Mouse (Mus musculus): ENCODE data around the gene Nrxn1. TPM values are rescaled to one million over a fixed set of nuclear protein-coding genes. Genes with fewer than 3 reads are reported as not detected.

Nrxn1 gene
- total RNA-seq, 4 experiments from 2014 or later = 1.3 to 3.6 (median 2.6) TPM

GRCm38 (mm10) chr17:90662318-90662717 is 430.6 kb downstream of the Nrxn1 start:
- DNase-seq (ENCODE audit: low spot score) = no peak

- no peak for DNase-seq (ENCODE audit: low spot score)
Observed at GRCm38 (mm10) chr17:90654506-90654905, 438.4 kb downstream of the Nrxn1 start.

DNA sequence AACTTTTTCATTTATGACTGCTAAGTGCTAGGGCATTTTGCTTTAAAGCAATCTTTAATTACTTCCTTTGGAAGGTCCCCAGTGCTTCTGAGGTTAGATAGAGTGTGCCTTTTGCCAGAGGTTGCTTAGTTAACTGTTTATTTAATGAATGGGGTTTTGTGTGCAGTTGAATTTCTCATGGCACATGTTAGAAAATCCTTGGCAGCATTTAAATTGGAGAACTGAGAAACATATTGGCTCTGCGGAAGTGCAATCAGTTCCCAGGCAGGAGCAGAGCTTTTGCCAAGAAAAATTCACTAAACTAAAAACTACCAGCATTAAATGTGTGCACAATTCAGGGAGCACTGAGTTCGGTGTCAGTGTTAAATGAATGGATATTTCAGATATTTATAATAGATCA is 439.5 kb downstream of the Nrxn1 start:
- DNase-seq (ENCODE audit: low spot score) = peak; percentile 7

DNA sequence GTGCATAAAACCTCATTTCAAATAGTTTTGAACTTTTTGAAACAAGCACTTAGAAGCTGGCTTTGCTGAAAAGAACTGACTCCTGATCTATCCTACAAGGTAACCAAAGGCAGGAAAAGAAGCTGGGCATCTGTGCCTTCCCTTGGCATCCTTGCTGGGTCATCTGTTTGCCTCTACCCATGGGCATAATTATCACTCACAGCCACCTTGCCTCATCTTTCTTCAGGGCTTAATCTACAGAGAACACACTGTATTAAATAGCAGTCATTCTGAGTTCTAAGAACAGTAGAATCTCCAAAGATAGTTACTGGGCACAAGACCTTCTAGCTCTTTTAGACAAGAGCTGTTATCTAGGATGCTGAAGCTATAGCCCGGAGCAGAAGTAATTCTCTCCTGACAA is 442.6 kb downstream of the Nrxn1 start:
- DNase-seq (ENCODE audit: low spot score) = no peak

DNA sequence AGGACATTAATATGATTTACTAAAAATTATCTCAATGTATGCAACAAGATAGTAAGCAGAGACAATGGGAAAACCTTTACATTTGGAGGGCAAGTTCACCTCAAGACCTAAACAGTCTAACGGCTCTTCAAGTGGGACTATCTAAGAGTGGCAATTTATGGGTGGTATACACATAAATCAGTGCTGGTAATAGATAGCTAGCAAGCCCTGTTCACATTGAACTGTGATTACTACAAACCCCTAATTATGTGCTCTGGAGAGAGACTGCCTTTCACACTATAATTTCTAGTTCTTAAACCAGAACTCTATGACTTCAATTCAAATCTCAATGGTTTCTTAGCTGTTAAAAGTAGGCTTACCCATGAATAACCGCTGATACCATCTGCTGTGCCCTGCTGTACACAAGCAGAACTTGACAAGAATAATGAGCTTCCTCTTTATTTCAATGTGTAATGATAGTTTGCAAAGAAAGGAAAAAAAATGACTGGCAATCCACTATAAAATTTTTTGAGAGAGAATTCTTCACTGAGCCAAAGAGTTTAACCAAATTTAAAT is 453.8 kb downstream of the Nrxn1 start:
- DNase-seq (ENCODE audit: low spot score) = no peak

- DNase-seq (ENCODE audit: low spot score) = no peak
Observed at GRCm38 (mm10) chr17:90638183-90638727, 454.6 kb downstream of the Nrxn1 start.

GRCm38 (mm10) chr17:90631371-90631770 is 461.5 kb downstream of the Nrxn1 start:
- DNase-seq (ENCODE audit: low spot score) = no peak

DNA sequence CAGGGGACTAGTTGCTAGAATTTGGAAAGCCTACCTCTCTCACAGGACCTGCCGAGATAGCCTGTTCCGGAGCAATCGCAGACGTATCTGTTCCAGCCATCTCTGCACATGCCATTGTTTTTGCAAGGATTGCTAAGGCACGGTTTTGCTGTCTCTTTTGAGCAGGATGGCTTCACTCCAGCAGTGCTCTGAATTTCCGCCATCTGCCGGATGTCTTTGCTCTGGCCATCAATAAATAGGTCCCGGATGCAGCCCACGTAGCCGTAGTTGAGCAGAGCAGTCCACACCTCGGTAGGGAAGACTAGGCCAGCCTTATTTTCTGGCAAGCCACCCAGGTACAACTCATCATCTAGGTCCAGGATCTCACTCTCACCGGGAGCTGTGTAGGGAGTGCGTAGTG is 463.0 kb downstream of the Nrxn1 start:
- peak; percentile 24 for DNase-seq (ENCODE audit: low spot score)

DNA sequence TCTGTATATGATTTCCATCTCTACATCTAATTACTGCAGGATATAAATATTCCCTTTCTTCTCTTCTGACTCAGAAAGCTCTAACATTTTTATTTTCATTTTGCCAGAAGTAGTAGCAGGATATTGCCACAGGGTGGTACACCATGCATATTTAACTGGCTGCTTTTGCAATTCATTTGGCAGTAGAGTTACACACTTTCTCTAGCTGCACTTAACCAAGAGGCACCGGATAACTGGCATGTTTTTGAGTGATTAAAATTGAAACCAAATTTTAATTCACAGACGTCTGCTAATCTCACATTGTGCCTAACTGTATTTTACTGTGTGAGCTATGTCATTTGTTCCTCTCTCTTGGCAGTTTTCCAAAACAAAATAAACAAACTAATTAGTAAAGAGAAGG is 464.4 kb downstream of the Nrxn1 start:
- DNase-seq (ENCODE audit: low spot score) = peak; percentile 8

GRCm38 (mm10) chr17:90628004-90628403 is 464.9 kb downstream of the Nrxn1 start:
- no peak for DNase-seq (ENCODE audit: low spot score)

- no peak for DNase-seq (ENCODE audit: low spot score)
Observed at GRCm38 (mm10) chr17:90627395-90627794, 465.5 kb downstream of the Nrxn1 start.

DNA sequence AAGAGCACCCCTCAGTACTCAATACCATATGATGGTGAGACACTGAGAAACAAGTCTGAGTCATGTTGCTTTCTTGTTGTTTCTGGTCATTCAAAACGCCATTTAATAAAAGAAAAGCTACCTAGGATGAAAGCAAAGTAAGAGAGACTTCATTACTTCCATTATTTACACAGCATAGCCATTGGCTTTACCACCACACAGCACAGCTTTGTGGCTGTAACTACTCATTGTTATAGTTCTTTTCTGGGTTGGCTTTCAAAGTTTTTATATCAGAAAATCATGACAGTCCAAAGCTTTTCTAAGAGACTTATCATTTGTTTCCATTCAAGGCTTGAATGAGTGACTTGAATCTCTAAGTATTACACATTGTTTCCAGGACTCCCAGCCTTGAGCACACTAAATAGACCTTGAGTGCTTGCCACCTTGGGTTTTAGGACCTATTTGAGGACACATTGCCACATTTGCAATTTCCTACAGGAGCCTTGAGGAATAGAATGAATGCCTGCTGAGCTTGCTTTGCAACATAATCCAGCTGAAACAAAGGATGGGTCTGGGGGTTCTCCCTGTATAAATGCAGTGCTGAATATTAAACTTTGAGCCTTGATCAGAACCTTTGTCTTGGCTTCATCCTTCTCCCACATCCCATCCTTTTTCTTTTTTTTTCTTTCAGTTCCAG is 468.1 kb downstream of the Nrxn1 start:
- DNase-seq (ENCODE audit: low spot score) = no peak

DNA sequence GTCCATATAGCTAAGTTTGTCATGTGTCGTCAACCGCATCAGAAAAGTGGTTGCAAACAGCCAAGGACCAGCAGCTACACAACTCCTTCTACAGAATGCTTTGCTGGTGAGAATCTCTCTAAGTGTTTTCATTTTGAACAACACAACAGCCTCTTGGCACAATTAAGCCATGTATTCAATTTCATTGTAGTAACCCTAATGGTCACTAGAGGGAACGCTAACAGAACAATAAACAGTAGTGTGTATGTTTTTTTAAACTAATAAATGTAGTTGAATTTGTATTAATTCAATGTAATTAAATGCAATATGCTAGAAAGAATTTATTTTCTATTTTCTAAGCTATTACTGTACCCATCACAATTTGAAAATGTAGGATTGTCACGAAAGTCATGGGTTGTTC is 471.0 kb downstream of the Nrxn1 start:
- no peak for DNase-seq (ENCODE audit: low spot score)

GRCm38 (mm10) chr17:90615019-90615418 is 477.9 kb downstream of the Nrxn1 start:
- no peak for DNase-seq (ENCODE audit: low spot score)

DNA sequence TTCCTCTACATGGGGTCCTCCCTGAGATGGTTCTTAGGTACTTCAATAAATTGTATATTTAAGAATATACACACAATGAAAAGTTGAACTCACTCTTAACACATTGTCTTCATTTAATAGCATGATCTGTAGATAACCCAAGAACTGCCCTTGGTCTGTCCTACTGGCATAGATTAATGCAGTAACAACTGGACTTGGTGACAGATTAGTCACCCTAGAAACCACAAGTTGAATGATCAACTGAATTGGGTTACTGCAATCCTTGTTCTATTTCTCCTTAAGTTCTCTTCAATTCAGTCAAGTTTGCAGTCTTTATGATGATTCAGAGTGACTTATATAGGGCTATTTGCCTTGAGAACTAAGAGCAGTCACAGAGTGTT is 485.5 kb downstream of the Nrxn1 start:
- no peak for DNase-seq (ENCODE audit: low spot score)

DNA sequence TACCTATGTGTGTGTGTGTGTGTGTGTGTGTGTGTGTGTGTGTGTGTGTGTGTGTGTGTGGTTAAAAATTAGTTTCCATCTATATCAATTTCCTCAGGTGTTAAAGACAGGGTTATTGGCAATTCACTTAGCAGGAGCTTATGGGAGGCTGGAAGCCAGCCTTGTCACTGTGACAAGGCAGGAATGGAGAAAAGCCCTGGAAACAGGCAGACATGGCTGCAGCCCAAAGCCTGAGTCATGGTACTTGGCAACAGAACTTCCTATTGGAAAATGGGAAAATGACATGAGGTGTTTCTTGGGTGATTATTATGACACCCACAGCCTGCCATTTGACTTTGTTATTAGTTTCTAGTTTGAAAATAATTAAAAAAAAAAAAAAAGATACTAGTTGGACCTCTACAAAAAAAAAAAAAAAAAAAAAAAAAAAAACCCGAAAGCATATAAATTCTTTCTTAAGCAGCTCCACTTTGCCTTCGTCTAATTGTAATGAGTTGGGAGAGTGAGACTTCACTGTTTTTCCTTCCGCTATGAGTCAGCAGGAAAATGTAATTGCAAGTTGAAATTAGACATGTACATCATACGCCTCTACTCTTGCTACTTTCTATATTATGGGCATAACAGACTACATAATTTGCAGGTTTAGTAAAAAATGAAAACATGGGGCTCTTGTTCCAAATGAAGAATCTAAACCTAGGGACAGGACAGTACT is 486.0 kb downstream of the Nrxn1 start:
- peak; percentile 57 for DNase-seq (ENCODE audit: low spot score)

- no peak for DNase-seq (ENCODE audit: low spot score)
Observed at GRCm38 (mm10) chr17:90599570-90600524, 493.0 kb downstream of the Nrxn1 start.

- DNase-seq (ENCODE audit: low spot score) = no peak
Observed at GRCm38 (mm10) chr17:90594798-90595533, 497.9 kb downstream of the Nrxn1 start.

DNA sequence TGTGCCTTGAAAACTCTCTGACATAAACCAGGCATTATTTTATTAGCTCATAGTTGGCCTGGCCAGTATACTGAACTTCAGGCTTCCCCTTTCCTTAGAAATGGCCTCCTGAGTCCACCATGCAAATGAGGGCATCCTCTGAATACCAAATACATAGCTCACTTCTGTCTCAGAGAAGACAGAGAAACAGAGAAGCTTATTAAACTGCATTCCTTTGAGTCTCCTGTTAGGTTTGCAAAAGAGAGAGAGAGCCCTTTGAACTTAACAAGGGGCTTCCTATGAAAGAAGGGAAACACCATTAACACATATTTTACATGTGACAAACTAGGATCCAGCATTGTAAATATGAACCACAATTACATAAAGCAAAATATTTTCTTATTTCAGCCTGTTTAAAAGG is 506.0 kb downstream of the Nrxn1 start:
- no peak for DNase-seq (ENCODE audit: low spot score)

GRCm38 (mm10) chr17:90584666-90585195 is 508.1 kb downstream of the Nrxn1 start:
- peak; percentile 62 for DNase-seq (ENCODE audit: low spot score)
